Mouse (Mus musculus) forebrain, embryonic 11.5 days (tissue): ENCODE measurements around the gene Isoc2a. TPM values are rescaled to one million over a fixed set of nuclear protein-coding genes. Genes with fewer than 3 reads are reported as not detected.
"Not testable (repeated sequence)": the region's sequence is repeated elsewhere in the genome, so short reads cannot be mapped to it uniquely, and the experiment has no call there.

ENCODE experiments used
- ATAC-seq: fragments of 200-750 bp; cut with Nextera tagmentation; replicated peaks from 2 replicates; pipeline ENCODE4 v1.8.0; 2017; ENCODE audit warnings: moderate TSS enrichment; ENCODE audit not compliant: low FRiP score
- DNase-seq: peaks from one replicate; pipeline ENCODE4 v3.0.0-alpha.2; 2017; ENCODE audit warnings: low spot score
- H3K27ac ChIP-seq: fragments of 300-500 bp; sonication (generic); 2 replicates; pipeline ENCODE4 v1.5.1; 2014; ENCODE audit warnings: low read depth, low read length
- H3K27me3 ChIP-seq: fragments of 300-500 bp; sonication (generic); 2 replicates; pipeline ENCODE4 v1.6.1; 2014; ENCODE audit warnings: mild to moderate bottlenecking, low read length, mixed read lengths; ENCODE audit not compliant: control insufficient read depth, insufficient read depth
- H3K36me3 ChIP-seq: fragments of 300-500 bp; sonication (generic); 2 replicates; pipeline ENCODE4 v1.6.1; 2014; ENCODE audit warnings: mild to moderate bottlenecking, low read length, moderate library complexity, mixed read lengths; ENCODE audit not compliant: control insufficient read depth, insufficient read depth
- H3K4me1 ChIP-seq: fragments of 300-500 bp; sonication (generic); replicated peaks from 2 replicates; pipeline ENCODE4 v1.6.1; 2014; ENCODE audit warnings: low read length, mixed read lengths; ENCODE audit not compliant: control insufficient read depth, insufficient read depth
- H3K4me2 ChIP-seq: fragments of 300-500 bp; sonication (generic); 2 replicates; pipeline ENCODE4 v1.6.1; 2014; ENCODE audit warnings: low read depth, mild to moderate bottlenecking, low read length, moderate library complexity, mixed read lengths; ENCODE audit not compliant: severe bottlenecking
- H3K4me3 ChIP-seq: fragments of 300-500 bp; sonication (generic); 2 replicates; pipeline ENCODE4 v1.5.1; 2014; ENCODE audit warnings: low read depth, low read length
- H3K9ac ChIP-seq: fragments of 300-500 bp; sonication (generic); 2 replicates; pipeline ENCODE4 v1.6.1; 2014; ENCODE audit warnings: low read length
- H3K9me3 ChIP-seq: fragments of 300-500 bp; sonication (generic); 2 replicates; pipeline ENCODE4 v1.6.1; 2016; ENCODE audit warnings: low read length, mixed read lengths; ENCODE audit not compliant: control insufficient read depth
- WGBS: fragments of 180-500 bp; shearing (Covaris S2); extraction: QIAGEN DNeasy Blood & Tissue Kit; methylation state at CpG from one replicate; pipeline ENCODE4 v1.1.7; 2014; 5-methylcytosine and 5-hydroxymethylcytosine counted together
- polyA plus RNA-seq: library from polyadenylated mRNA; unstranded; fragments of >200 nt; fragmentation: Nextera tagmentation; extraction: Ambion mirVana; gene quantifications from 2 replicates; pipeline ENCODE4 v1.2.1, GENCODE M21; 2014

Gene Isoc2a
- polyA plus RNA-seq, 1 experiment from 2014 or later = 0.75 TPM

DNA sequence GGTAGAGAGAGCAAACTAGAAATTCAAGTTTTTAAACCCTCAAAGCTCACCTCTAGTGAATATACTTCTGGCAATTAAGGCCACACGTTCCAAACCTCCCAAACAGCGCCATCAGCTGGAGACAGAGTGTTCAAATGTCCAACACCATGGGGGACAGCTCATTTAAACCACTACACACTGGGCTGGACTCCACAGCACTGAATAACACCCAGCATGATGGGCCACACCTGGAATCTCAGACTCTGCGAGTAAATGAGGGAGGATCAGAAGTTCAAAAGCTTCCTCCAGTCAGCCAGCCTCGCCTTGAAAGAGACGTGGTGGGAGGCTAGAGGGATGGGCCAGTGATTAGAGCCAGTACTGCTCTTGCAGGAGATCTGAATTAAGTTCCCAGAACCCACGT lies 6.8 kb upstream of the Isoc2a start, which contains the start of gene Isoc2b:
TSS of gene Isoc2b (minus strand) at position 126 of the 400 bp plus-strand sequence.
- no peak for DNase-seq
- ATAC-seq = no peak
- Histone ChIP-seq H3K27me3 (no peaks in the 10 kb centered on the region), H3K4me3 (no peak within 1 kb of the TSS), H3K9ac (no peak within 1 kb of the TSS), H3K36me3 (no peaks in the 10 kb centered on the region), H3K4me2 (no peak within 1 kb of the TSS), H3K27ac (no peak within 1 kb of the TSS), H3K4me1 (peaks cover 6% of the 10 kb centered on the region; the same call in 1 of the 2 replicates), H3K9me3 (no peaks in the 10 kb centered on the region)
- 65% methylated on average over 6 of the region's 6 CpGs for WGBS

DNA sequence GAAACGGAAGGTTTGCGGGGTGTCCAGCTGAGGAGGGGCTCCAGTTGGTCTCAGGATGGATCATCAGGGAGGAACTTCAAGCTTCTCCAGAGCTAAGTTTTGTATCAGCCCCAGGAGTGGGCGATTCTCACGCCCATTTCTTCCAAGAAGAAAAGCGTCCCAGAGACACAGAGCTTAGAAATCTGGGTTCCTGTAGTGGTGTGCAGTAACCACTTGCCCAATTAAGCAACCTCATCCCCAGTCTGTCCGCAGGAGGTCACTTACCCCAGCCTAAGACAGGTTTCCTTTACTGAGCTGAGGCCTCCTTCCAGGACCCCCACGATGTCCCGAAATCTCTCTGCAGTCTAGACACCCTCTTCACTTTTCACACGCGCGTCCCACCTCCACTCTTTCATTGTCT lies 273 bp downstream of the Isoc2a start:
- H3K27ac ChIP-seq = no peak overlapping the region
- H3K4me3 ChIP-seq = peak overlapping the region; percentile 38
- H3K36me3 ChIP-seq = no peaks in the 10 kb centered on the region
- no peaks in the 10 kb centered on the region for H3K27me3 ChIP-seq
- WGBS = 8% methylated on average over 11 of the region's 11 CpGs
- H3K4me2 ChIP-seq = peak overlapping the region; percentile 56
- no peak for DNase-seq
- no peak; the same call in none of the 2 replicates for ATAC-seq
- H3K9ac ChIP-seq = peak overlapping the region; percentile 59
- no peaks in the 10 kb centered on the region for H3K9me3 ChIP-seq
- 0 out of 2 replicates have a peak, but pooled peaks cover 5% of the 10 kb centered on the region for H3K4me1 ChIP-seq

DNA sequence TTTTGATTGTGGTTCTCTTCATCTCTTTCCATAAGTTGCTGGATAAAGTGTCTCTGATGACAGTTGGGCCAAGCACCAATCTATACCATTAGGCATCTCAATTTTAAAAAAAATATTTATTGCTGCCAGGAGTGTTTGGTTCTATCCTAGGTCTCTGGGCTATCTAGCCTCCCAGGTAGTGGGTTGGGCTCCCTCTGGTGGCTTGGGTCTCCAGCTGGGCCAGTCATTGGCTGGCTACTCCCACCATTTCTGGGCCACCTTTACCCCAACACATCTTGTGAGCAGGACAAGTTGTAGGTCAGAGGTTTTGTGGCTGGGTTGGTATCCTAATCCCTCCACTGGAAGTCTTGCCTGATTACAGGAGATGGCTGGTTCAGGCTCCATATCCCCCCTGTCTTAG lies 1.2 kb downstream of the Isoc2a start:
- Histone ChIP-seq H3K4me3 (no peak overlapping the region), H3K4me2 (no peak overlapping the region)

DNA sequence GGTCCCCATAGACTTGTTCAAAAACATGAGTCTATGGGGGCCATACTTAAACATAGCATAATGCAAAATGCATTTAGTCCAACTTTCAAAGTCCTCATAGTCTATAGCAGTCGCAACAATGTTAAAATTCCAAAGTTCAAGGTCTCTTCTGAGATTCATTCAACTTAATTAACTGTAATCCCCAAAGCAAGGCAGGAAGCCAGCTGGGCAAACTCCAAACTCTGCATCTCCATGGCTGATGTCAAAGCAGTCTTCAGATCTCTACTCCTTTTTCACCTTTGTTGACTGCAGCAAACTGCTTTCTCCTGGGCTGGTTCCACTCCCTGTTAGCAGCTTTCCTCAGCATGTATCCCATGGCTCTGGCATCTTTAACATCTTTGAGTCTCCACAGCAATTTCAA lies 2.1 kb downstream of the Isoc2a start:
- not testable (repeated sequence) for H3K36me3 ChIP-seq, H3K27ac ChIP-seq, DNase-seq, ATAC-seq, H3K4me3 ChIP-seq, H3K9ac ChIP-seq, H3K4me2 ChIP-seq, H3K9me3 ChIP-seq, H3K4me1 ChIP-seq, H3K27me3 ChIP-seq
- WGBS = 96% methylated on average over 1 of the region's 1 CpGs

More for the DNA sequence above, 1.2 kb downstream of the Isoc2a start:
- Histone ChIP-seq H3K27ac (no peak overlapping the region), H3K36me3 (no peaks in the 10 kb centered on the region), H3K27me3 (no peaks in the 10 kb centered on the region), H3K9ac (no peak overlapping the region), H3K4me1 (0 out of 2 replicates have a peak, but pooled peaks cover 5% of the 10 kb centered on the region), H3K9me3 (no peaks in the 10 kb centered on the region)
- DNase-seq (no peak), ATAC-seq (no peak)

DNA sequence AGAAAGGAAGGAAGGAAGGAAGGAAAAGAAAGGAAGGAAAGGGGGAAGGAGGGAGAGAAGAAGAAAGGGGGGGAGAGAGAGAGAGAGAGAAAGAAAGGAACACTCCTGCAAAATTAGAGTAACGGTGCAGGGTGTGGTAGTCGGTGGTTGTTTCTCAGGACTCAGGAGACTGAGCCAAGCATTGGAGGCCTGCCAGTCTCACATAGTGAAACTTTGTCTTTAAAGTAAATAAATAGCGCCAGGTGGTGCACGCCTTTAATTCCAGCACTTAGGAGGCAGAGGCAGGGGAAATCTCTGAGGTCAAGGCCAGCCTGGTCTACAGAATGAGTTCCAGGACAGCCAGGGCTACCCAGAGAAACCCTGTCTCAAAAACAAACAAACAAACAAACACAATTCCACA lies 9.7 kb downstream of the Isoc2a start:
- no peak overlapping the region for H3K4me2 ChIP-seq
- ATAC-seq (no peak), DNase-seq (no peak)
- no peak overlapping the region for H3K9ac ChIP-seq
- no peaks in the 10 kb centered on the region for H3K36me3 ChIP-seq
- WGBS = 81% methylated on average over 4 of the region's 4 CpGs
- no peaks in the 10 kb centered on the region for H3K4me1 ChIP-seq
- H3K27me3 ChIP-seq = no peaks in the 10 kb centered on the region
- H3K4me3 ChIP-seq = no peak overlapping the region
- H3K27ac ChIP-seq = no peak overlapping the region
- H3K9me3 ChIP-seq = no peaks in the 10 kb centered on the region

DNA sequence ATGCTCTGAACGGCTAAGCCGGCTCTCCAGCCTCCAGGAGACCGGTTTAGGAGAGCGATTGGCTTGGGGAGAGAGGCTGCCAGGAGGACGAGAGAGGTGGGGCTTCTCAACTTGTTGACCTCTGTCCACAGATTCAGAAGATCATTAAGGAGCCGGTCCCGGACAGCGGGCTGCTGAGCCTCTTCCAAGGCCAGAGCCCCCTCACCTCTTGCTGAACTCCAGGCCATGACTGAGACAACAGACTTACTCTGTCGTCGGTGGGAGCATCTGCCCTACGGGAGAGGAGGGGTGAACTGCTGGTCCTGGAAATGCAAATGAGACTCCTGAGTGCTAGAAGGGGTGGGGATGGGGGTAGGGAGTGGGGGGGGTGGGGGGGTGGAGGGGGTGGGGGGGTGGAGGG lies 18.2 kb downstream of the Isoc2a start:
- no peak overlapping the region for H3K4me3 ChIP-seq
- H3K9ac ChIP-seq = no peak overlapping the region
- no peak overlapping the region for H3K27ac ChIP-seq
- no peaks in the 10 kb centered on the region for H3K9me3 ChIP-seq
- H3K36me3 ChIP-seq = no peaks in the 10 kb centered on the region
- 71% methylated on average over 11 of the region's 11 CpGs for WGBS
- H3K4me1 ChIP-seq = no peaks in the 10 kb centered on the region
- H3K4me2 ChIP-seq = no peak overlapping the region
- H3K27me3 ChIP-seq = peaks cover 7% of the 10 kb centered on the region; the same call in 1 of the 2 replicates
- peak; percentile 43 for DNase-seq
- ATAC-seq = no peak

DNA sequence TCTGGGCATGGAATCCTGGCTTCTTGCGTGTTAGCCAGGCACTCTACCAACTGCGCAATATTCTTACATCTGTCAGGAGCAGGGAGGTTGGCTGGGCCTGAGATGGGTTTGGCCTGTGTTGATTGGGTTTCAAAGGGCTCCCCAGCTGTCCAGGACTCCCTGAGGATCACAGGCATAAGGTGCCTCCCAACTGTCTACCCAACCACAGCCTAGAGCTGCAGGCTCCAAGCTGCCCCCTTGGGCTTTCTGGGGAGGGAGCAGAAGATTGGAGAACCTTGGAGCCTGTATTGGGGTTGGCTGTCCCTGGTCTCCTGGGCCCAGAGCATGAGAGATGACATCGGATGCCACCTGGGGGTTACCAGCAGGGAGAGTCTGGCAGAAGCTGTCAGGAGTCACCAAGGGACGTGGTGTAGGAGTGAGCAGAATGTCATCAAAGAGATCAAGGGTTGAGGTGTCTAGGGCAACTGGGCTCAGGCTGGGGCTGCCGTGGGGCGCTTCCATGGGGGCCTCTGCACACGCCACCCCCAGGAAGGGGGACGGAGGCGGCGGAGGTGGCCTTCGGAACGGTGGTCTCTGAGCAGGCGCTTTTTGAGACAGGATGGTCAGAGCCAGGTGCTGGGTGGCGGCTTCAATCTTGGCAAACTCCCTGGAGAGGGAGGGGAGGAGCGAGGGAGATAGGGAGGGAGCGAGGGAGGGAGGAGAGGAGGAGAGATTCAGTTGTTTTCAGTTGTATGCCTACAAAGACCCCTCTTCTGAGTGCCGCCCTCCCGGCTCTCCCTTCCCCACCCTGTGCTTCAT lies 22.1 kb downstream of the Isoc2a start:
- Histone ChIP-seq H3K4me1 (0 out of 2 replicates have a peak, but pooled peaks cover 2% of the 10 kb centered on the region), H3K27ac (no peak overlapping the region), H3K4me2 (peak overlapping the region; percentile 46), H3K4me3 (peak overlapping the region; percentile 12; the same call in 1 of the 2 replicates), H3K9me3 (peaks cover 4% of the 10 kb centered on the region), H3K9ac (peak overlapping the region; percentile 27), H3K27me3 (peaks cover 7% of the 10 kb centered on the region; the same call in 1 of the 2 replicates), H3K36me3 (no peaks in the 10 kb centered on the region)
- no peak for DNase-seq
- 21% methylated on average over 18 of the region's 18 CpGs for WGBS
- peak; percentile 53; the same call in 1 of the 2 replicates for ATAC-seq

DNA sequence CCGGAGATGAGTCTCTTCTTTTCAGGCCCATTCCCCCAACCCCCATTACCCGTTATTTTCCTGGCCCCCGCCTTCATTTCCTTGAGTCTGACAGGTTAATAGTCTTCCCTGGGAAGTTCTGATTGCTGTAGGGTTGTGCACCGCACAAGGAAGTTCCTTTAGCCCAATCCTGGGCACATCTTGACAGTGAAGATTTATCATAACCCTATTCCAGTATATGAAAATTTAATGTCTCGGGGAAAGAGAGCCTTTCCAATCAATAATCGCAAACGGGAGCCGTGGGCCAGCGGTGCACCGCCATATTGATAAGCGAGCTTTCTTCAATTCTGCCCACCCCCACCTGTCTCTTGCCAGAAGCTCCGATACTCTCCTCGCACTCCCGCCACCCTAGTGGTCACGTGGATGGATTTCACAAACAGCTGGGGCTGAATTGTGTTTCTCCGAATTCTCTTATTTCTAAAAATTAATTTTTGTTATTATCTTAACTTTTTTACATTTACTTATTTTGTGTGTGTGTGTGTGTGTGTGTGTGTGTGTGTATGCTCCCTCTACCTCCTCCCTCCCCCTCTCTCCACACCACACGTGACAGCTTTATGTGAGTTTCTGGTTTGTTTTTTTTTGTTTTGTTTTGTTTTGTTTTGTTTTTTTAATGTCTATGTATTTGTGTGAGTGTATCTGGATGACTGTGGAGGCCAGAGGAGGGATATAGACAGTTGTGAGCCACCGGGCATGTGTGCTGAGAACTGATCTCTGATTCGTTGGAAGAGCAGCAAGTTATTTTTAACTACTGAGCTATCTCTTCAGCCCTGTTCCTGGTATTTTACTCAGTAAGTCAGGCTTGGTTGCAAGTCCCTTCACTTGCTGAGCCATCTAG lies 22.9 kb downstream of the Isoc2a start:
- Histone ChIP-seq H3K4me3 (peak overlapping the region; percentile 12; the same call in 1 of the 2 replicates), H3K36me3 (no peaks in the 10 kb centered on the region), H3K4me1 (0 out of 2 replicates have a peak, but pooled peaks cover 2% of the 10 kb centered on the region), H3K4me2 (peak overlapping the region; percentile 46), H3K27ac (no peak overlapping the region), H3K9ac (peak overlapping the region; percentile 27), H3K27me3 (peaks cover 7% of the 10 kb centered on the region; the same call in 1 of the 2 replicates), H3K9me3 (peaks cover 4% of the 10 kb centered on the region)
- 5% methylated on average over 19 of the region's 19 CpGs for WGBS
- no peak for DNase-seq
- ATAC-seq = 0 out of 2 replicates have a peak, but pooled peaks have one; percentile 32
